Comparison of ENCODE assay signal across 21 mouse cellular contexts in the genomic region with DNA sequence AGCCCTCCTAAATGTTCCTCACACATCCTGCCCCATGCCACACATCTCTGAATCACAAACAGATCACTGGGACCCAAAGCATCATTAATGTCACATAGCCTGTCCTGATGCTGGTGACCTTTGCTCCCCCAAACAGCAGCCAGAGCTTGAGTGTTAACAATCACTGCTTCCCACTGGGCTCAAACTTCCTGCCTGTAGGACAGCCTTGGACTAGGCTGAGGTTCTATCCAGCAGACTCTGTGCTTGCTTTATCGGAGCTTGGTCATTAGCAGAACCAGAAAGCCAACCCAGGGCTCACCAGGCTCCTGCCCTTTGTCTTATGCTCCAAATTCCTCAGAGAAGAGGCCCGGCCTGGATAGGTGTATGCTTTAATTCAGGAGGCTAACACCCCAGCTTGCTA. TPM values are rescaled to one million over a fixed set of nuclear protein-coding genes. Genes with fewer than 3 reads are reported as not detected.
"Had no signal": no experiment of that assay in that cellular context is flagged by ENCODE, and none has a peak within 500 bp of the region (broad histone marks: within the 10 kb centered on the region; RNA-seq: fewer than 3 reads in every experiment).

No protein-coding gene starts in this region.

- DNase-seq: kidney, adult 8-10 months; kidney, postnatal 36 days; layer of hippocampus, adult 9-11 months; layer of hippocampus, postnatal 36 days; lung, embryonic 14.5 days; midbrain, embryonic 14.5 days; right cerebral cortex, adult 18-20 months; right cerebral cortex, postnatal 25 days had no signal

- H3K27me3 ChIP-seq: limb, embryonic 15.5 days; liver, embryonic 15.5 days; neural tube, embryonic 15.5 days had no signal

- H3K9me3 ChIP-seq: limb, embryonic 15.5 days; liver, embryonic 15.5 days; neural tube, embryonic 15.5 days had no signal

- H3K4me1 ChIP-seq: neural tube, embryonic 15.5 days had no signal

- H3K9ac ChIP-seq: limb, embryonic 15.5 days; liver, embryonic 15.5 days; lung, embryonic 14.5 days; neural tube, embryonic 15.5 days had no signal

- H3K4me3 ChIP-seq: limb, embryonic 15.5 days; liver, embryonic 15.5 days; myocyte; neural tube, embryonic 15.5 days had no signal

- H3K36me3 ChIP-seq: limb, embryonic 15.5 days; liver, embryonic 15.5 days; neural tube, embryonic 15.5 days had no signal

- H3K4me2 ChIP-seq: limb, embryonic 15.5 days; liver, embryonic 15.5 days; lung, embryonic 14.5 days; neural tube, embryonic 15.5 days had no signal

- H3K27ac ChIP-seq: kidney, postnatal 0 days; limb, embryonic 15.5 days; liver, embryonic 15.5 days; neural tube, embryonic 15.5 days had no signal

RNA-seq across cellular contexts. Expression of gene Depp1, which starts 11.5 kb away (rescaled TPM):
- total RNA-seq: megakaryocyte-erythroid progenitor cell, adult 5-6 weeks had no signal

RNA-seq across cellular contexts. Expression of gene Olfr215, which starts 54.9 kb away (rescaled TPM):
- total RNA-seq: layer of hippocampus, adult 18-20 months; layer of hippocampus, postnatal 36 days; left cerebral cortex, adult 8-10 months; left cerebral cortex, postnatal 25 days; megakaryocyte-erythroid progenitor cell, adult 5-6 weeks had no signal
- polyA plus RNA-seq: kidney, postnatal 0 days; limb, embryonic 11.5 days; limb, embryonic 15.5 days; liver, embryonic 15.5 days; lung, embryonic 14.5 days; midbrain, embryonic 14.5 days; neural tube, embryonic 11.5 days; neural tube, embryonic 15.5 days; small intestine, adult 2 months; stomach, embryonic 16.5 days had no signal
